Mouse (Mus musculus): ENCODE results near the gene Fbxo22. TPM values are rescaled to one million over a fixed set of nuclear protein-coding genes. Genes with fewer than 3 reads are reported as not detected.
A peak's percentile ranks its signal among the peaks of the same experiment; 100 is the strongest.
"Not testable (repeated sequence)": the region's sequence is repeated elsewhere in the genome, so short reads cannot be mapped to it uniquely, and the experiment has no call there.

The Fbxo22 gene
- polyA plus RNA-seq, 1 experiment from 2014 or later, result 73.6 TPM

DNA sequence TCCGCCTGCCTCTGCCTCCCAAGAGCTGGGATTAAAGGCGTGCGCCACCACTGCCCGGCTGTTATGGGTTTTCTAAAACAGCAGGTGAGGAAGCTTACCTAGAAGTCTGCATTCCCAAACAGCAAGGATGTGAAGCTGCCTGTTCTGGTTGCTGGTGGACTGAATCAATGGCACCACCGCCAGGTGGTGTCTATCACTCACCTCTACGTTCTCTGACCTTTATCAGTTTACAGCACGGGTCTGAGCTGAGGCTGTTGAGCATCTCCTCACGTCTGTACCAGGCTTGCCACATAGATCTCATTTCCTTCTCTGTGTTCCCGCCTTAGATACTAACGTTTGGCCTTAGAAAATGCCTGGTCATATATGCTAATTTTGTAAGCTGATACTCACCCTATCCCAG, 20.3 kb downstream of the Fbxo22 start:
- Histone ChIP-seq H3K27ac (replicated peaks; ENCODE audit: low read depth, low read length) (no peak overlapping the region), H3K4me3 (ENCODE audit: low read depth, low read length) (no peak overlapping the region), H3K9me3 (ENCODE audit: control insufficient read depth, low read length) (no peaks in the 10 kb centered on the region), H3K27me3 (ENCODE audit: control insufficient read depth, insufficient read depth, low read length) (no peaks in the 10 kb centered on the region), H3K36me3 (ENCODE audit: control insufficient read depth, insufficient read depth, low read length) (no peaks in the 10 kb centered on the region; the same call in 1 of the 2 replicates), H3K9ac (ENCODE audit: low read length) (no peak overlapping the region), H3K4me1 (ENCODE audit: control insufficient read depth, insufficient read depth, low read length) (no peaks in the 10 kb centered on the region), H3K4me2 (ENCODE audit: low read depth, severe bottlenecking) (no peak overlapping the region)
- no peak for ATAC-seq (ENCODE audit: insufficient number of reproducible peaks, low FRiP score, low TSS enrichment, low read depth)
- no peak for DNase-seq (ENCODE audit: low spot score)
- WGBS, result 66% methylated on average over 10 of the region's 10 CpGs

DNA sequence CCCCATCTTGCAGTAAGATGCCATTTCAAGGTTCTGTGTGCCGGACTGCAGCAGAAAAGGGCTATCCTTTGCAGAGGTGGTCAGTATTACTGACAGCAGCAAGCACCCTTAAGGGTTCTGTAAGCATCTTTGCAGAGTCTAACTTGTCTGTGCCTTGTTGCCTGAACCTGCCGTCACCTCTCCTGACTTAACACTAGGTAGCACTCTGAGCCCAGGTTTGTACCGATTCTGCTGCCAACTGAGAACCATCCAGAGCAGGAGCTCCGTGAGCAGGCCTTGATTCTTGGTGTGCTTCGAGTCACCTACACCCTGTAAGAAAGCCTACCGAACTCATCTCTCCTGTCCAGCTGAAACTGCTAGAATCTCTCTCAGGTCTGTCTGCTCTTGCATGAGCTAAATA, 22.8 kb downstream of the Fbxo22 start:
- Histone ChIP-seq H3K4me2 (ENCODE audit: low read depth, severe bottlenecking) (no peak overlapping the region), H3K27me3 (ENCODE audit: control insufficient read depth, insufficient read depth, low read length) (no peaks in the 10 kb centered on the region), H3K36me3 (ENCODE audit: control insufficient read depth, insufficient read depth, low read length) (no peaks in the 10 kb centered on the region), H3K4me3 (ENCODE audit: low read depth, low read length) (no peak overlapping the region), H3K27ac (replicated peaks; ENCODE audit: low read depth, low read length) (no peak overlapping the region), H3K9ac (ENCODE audit: low read length) (no peak overlapping the region), H3K9me3 (ENCODE audit: control insufficient read depth, low read length) (no peaks in the 10 kb centered on the region), H3K4me1 (ENCODE audit: control insufficient read depth, insufficient read depth, low read length) (no peaks in the 10 kb centered on the region)
- WGBS, result 69% methylated on average over 6 of the region's 6 CpGs
- no peak for DNase-seq (ENCODE audit: low spot score)
- ATAC-seq (ENCODE audit: insufficient number of reproducible peaks, low FRiP score, low TSS enrichment, low read depth), result no peak

DNA sequence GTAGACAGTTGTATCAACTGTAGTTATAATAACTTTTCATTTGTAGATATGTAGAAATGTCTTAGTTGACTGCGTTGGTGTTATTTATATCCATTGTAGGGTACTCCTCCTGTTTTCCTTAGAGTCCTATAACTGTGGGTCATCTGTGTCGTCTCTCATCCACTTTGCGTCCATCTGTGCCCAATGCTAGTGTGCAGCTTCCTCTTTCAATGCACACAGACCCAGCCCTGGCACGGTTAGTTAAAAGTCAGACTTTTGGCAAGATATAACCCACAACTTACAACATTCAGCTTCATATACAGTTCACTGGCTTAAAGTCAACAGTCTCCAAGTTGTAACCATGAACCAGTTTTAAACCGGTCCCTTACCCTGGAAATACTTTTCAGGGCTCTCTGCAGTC, 23.4 kb downstream of the Fbxo22 start:
- no peaks in the 10 kb centered on the region for H3K4me1 ChIP-seq (ENCODE audit: control insufficient read depth, insufficient read depth, low read length)
- DNase-seq (ENCODE audit: low spot score) (no peak), ATAC-seq (ENCODE audit: insufficient number of reproducible peaks, low FRiP score, low TSS enrichment, low read depth) (no peak)
- H3K36me3 ChIP-seq (ENCODE audit: control insufficient read depth, insufficient read depth, low read length), result no peaks in the 10 kb centered on the region
- H3K27ac ChIP-seq (replicated peaks; ENCODE audit: low read depth, low read length), result no peak overlapping the region
- 91% methylated on average over 5 of the region's 5 CpGs for WGBS
- H3K4me3 ChIP-seq (ENCODE audit: low read depth, low read length), result no peak overlapping the region
- H3K27me3 ChIP-seq (ENCODE audit: control insufficient read depth, insufficient read depth, low read length), result no peaks in the 10 kb centered on the region
- no peak overlapping the region for H3K4me2 ChIP-seq (ENCODE audit: low read depth, severe bottlenecking)
- no peak overlapping the region for H3K9ac ChIP-seq (ENCODE audit: low read length)
- no peaks in the 10 kb centered on the region for H3K9me3 ChIP-seq (ENCODE audit: control insufficient read depth, low read length)

DNA sequence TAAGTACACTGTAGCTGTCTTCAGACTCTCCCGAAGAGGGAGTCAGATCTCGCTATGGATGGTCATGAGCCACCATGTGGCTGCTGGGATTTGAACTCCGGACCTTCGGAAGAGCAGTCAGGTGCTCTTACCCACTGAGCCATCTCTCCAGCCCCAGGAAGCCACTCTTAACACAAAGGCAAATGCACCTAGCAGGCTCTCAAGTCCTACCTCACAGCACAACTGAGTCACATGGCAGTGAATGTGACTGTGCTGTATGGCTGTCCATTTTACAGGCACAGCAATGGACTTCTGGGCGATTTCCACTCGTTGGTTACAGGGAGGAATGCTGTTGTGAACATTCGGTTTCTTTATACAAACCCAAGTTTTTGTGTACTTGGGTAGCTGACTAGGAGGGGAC, 23.9 kb downstream of the Fbxo22 start:
- Histone ChIP-seq H3K27ac (replicated peaks; ENCODE audit: low read depth, low read length) (no peak overlapping the region), H3K9me3 (ENCODE audit: control insufficient read depth, low read length) (no peaks in the 10 kb centered on the region)
- no peak for ATAC-seq (ENCODE audit: insufficient number of reproducible peaks, low FRiP score, low TSS enrichment, low read depth)

DNA sequence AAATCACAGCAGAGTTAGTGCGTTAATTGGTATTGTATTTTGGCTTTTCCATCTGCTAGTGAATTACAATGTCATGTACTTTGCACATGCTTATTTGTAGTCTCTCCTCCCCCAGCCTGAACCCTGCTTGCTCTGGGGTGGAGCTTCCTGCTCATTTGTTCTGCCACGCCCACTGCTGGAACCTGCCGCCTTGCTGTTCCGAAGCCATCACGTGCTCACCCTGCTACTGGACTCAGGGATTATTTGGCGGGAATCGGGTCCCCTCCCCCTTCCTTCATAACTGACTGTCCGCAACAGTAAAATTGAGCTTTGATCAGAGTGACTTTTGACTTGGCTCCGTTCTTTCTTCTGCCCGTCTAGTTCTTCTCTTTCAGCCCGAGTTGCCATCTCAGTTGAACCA, 24.4 kb downstream of the Fbxo22 start:
- H3K4me2 ChIP-seq (ENCODE audit: low read depth, severe bottlenecking); H3K9me3 ChIP-seq (ENCODE audit: control insufficient read depth, low read length); H3K36me3 ChIP-seq (ENCODE audit: control insufficient read depth, insufficient read depth, low read length); H3K4me3 ChIP-seq (ENCODE audit: low read depth, low read length); H3K27ac ChIP-seq (replicated peaks; ENCODE audit: low read depth, low read length); DNase-seq (ENCODE audit: low spot score); H3K4me1 ChIP-seq (ENCODE audit: control insufficient read depth, insufficient read depth, low read length); H3K9ac ChIP-seq (ENCODE audit: low read length); H3K27me3 ChIP-seq (ENCODE audit: control insufficient read depth, insufficient read depth, low read length); ATAC-seq (ENCODE audit: insufficient number of reproducible peaks, low FRiP score, low TSS enrichment, low read depth): not testable (repeated sequence)
- WGBS, result 72% methylated on average over 11 of the region's 11 CpGs

More for the DNA sequence above, 23.9 kb downstream of the Fbxo22 start:
- Histone ChIP-seq H3K4me1 (ENCODE audit: control insufficient read depth, insufficient read depth, low read length) (no peaks in the 10 kb centered on the region), H3K4me2 (ENCODE audit: low read depth, severe bottlenecking) (no peak overlapping the region), H3K27me3 (ENCODE audit: control insufficient read depth, insufficient read depth, low read length) (no peaks in the 10 kb centered on the region), H3K9ac (ENCODE audit: low read length) (no peak overlapping the region), H3K36me3 (ENCODE audit: control insufficient read depth, insufficient read depth, low read length) (no peaks in the 10 kb centered on the region), H3K4me3 (ENCODE audit: low read depth, low read length) (no peak overlapping the region)
- no peak for DNase-seq (ENCODE audit: low spot score)
- 88% methylated on average over 7 of the region's 7 CpGs for WGBS

DNA sequence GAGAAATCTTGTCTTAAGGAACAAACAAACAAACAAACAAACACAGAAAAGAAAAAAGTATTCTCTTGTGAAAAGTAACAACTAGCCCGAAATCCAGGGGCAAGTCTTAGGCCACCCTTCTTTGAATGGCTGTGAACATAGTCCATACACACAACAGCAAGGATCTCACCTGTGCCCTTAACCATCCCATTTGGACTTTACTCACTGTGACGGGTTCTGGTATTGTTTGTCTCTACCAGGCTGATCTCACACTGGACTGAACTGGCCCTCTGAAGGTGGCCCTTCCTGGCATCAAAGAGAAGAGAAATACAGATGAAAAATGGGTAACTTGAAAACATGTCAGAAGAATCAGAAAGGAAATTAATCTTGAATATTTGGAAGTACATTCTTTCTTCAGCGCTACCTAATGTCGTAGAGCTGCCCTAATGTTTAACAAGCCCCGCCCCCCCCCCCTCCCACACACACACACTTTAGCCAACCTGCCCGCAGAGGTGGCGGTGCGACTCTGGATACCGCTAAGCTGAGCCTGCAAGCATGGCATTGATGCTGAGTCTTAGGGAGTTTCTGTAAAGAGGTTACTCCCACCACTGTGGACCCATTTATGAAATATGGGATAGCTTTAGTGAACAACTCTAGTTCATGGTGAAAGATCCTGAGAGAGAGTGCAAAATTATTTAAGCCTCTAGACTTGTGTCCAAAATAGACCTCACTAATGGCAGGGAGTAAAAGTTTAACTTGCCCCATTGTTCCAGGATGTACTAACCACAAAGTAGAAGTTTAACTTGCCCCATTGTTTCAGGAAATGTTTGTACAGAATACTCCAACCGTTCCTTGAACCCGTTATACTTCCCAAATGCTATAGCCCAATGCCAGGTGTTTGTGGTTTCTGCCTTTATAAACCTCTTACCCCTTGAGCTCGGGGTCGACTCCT, 27.8 kb downstream of the Fbxo22 start:
- no peak for DNase-seq (ENCODE audit: low spot score)
- Histone ChIP-seq H3K4me1 (ENCODE audit: control insufficient read depth, insufficient read depth, low read length) (no peaks in the 10 kb centered on the region), H3K27me3 (ENCODE audit: control insufficient read depth, insufficient read depth, low read length) (no peaks in the 10 kb centered on the region), H3K4me2 (ENCODE audit: low read depth, severe bottlenecking) (no peak overlapping the region), H3K9ac (ENCODE audit: low read length) (no peak overlapping the region), H3K4me3 (ENCODE audit: low read depth, low read length) (no peak overlapping the region), H3K36me3 (ENCODE audit: control insufficient read depth, insufficient read depth, low read length) (no peaks in the 10 kb centered on the region), H3K9me3 (ENCODE audit: control insufficient read depth, low read length) (no peaks in the 10 kb centered on the region), H3K27ac (replicated peaks; ENCODE audit: low read depth, low read length) (no peak overlapping the region)
- no peak for ATAC-seq (ENCODE audit: insufficient number of reproducible peaks, low FRiP score, low TSS enrichment, low read depth)
- 75% methylated on average over 13 of the region's 13 CpGs for whole genome bisulfite sequencing

DNA sequence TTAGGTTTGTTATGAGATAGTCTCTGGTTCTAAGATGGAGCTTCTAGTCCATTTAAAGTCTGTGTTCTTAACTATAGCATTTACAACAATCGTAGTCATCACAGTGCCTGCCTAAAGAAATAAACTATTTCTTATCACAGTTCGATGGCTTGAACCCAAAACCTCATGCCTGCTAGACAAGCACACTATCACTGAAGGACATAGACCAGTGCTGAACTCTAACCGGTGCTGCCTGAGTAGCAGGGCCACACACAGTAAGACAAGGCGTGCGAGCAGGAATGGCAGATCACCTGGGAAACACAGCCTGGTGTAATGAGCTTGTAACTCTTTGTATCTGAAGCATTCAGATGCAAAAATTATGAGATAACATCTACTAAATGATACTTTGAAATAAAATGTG, 32.1 kb downstream of the Fbxo22 start:
- WGBS, result 88% methylated on average over 5 of the region's 5 CpGs

DNA sequence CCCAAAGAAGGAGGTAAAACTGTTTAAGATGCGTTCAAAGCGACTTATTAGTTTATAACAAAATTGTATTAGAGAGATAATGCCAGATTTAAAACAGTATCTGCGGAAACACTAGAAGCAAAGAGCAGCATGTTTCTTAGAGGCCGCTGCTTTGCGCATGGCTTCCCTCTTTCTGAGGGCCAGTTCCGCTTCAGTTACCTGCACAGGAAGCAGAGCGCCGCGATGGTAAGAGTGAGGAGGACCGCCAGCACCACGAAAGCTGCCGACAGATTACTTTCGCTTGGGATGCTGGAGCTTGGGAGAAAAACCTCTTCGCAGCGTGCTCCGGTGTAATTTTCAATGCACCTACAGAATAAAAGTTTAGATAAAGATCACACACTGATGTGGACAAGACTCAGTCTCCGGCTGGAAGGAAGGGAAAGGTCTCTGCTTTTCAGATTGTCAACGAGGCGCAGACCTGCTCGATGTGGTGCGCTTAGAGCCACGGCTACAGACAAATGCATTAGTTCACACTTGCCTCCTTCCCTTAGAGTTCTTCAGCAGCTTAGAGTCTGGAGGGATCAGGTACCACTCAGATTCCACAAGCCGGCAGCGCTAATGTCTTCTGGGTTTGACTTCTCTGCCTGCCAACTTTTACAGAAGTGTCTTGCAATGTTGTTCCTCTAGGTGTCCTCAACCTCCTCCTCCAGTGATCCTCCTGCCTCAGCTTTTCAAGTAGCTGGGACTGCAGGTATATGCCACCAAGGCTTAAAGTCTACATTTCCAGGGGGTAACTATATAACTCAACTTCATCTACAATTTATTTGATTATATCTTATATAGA, 33.3 kb downstream of the Fbxo22 start:
- Histone ChIP-seq H3K36me3 (ENCODE audit: control insufficient read depth, insufficient read depth, low read length) (no peaks in the 10 kb centered on the region), H3K9ac (ENCODE audit: low read length) (peak overlapping the region; percentile 30; the same call in 1 of the 2 replicates), H3K4me3 (ENCODE audit: low read depth, low read length) (no peak overlapping the region), H3K27me3 (ENCODE audit: control insufficient read depth, insufficient read depth, low read length) (no peaks in the 10 kb centered on the region), H3K4me1 (ENCODE audit: control insufficient read depth, insufficient read depth, low read length) (no peaks in the 10 kb centered on the region), H3K27ac (replicated peaks; ENCODE audit: low read depth, low read length) (no peak overlapping the region), H3K4me2 (ENCODE audit: low read depth, severe bottlenecking) (peak overlapping the region; percentile 39), H3K9me3 (ENCODE audit: control insufficient read depth, low read length) (no peaks in the 10 kb centered on the region)
- DNase-seq (ENCODE audit: low spot score) (peak; percentile 41), ATAC-seq (ENCODE audit: insufficient number of reproducible peaks, low FRiP score, low TSS enrichment, low read depth) (no peak)
- WGBS, result 44% methylated on average over 24 of the region's 24 CpGs

More for the DNA sequence above, 32.1 kb downstream of the Fbxo22 start:
- Histone ChIP-seq H3K36me3 (ENCODE audit: control insufficient read depth, insufficient read depth, low read length) (no peaks in the 10 kb centered on the region), H3K4me1 (ENCODE audit: control insufficient read depth, insufficient read depth, low read length) (no peaks in the 10 kb centered on the region), H3K27me3 (ENCODE audit: control insufficient read depth, insufficient read depth, low read length) (no peaks in the 10 kb centered on the region), H3K9ac (ENCODE audit: low read length) (no peak overlapping the region), H3K9me3 (ENCODE audit: control insufficient read depth, low read length) (no peaks in the 10 kb centered on the region), H3K4me2 (ENCODE audit: low read depth, severe bottlenecking) (no peak overlapping the region), H3K4me3 (ENCODE audit: low read depth, low read length) (no peak overlapping the region), H3K27ac (replicated peaks; ENCODE audit: low read depth, low read length) (no peak overlapping the region)
- ATAC-seq (ENCODE audit: insufficient number of reproducible peaks, low FRiP score, low TSS enrichment, low read depth) (no peak), DNase-seq (ENCODE audit: low spot score) (no peak)
